ENCODE assay signal across 20 mouse cellular contexts in genomic region chr19:46313116-46313515, GRCm38 (mm10). TPM values are rescaled to one million over a fixed set of nuclear protein-coding genes. Genes with fewer than 3 reads are reported as not detected.
DNase-seq lines count a peak whose midpoint lies in the region; ATAC-seq lines count a peak whose summit lies in the region.
"Had no signal": no experiment of that assay in that cellular context is flagged by ENCODE, and none has a peak within 500 bp of the region (broad histone marks: within the 10 kb centered on the region; RNA-seq: fewer than 3 reads in every experiment).

No protein-coding gene starts in this region.

- no peak overlapping the region for H3K27ac ChIP-seq in forebrain, embryonic 11.5 days (ENCODE audit: low read depth, low read length)
- no peak overlapping the region for H3K27ac ChIP-seq in forebrain, embryonic 12.5 days
- H3K27ac ChIP-seq in liver, embryonic 12.5 days = peak overlapping the region; percentile 94
- H3K27ac ChIP-seq: hindbrain, embryonic 10.5 days; left cerebral cortex, adult 2 months; neural tube, embryonic 15.5 days had no signal

- peak; percentile 47 for DNase-seq in forebrain, embryonic 11.5 days (ENCODE audit: low spot score)
- no peak for DNase-seq in liver
- peak; percentile 15 for DNase-seq in urinary bladder, adult 2 months (ENCODE audit: low spot score)
- DNase-seq in urinary bladder, postnatal 14 days (ENCODE audit: low spot score) = no peak
- no peak for DNase-seq in frontal cortex, adult 2 months (ENCODE audit: extremely low spot score in 1 of 2, low spot score in 1 of 2)
- DNase-seq: cerebellum, postnatal 14 days; gastrocnemius, postnatal 36 days; kidney, adult 2 months; layer of hippocampus, adult 9-11 months; left cerebral cortex, postnatal 4 days; lung, postnatal 14 days; right cerebral cortex, postnatal 25 days had no signal

- H3K4me1 ChIP-seq in forebrain, embryonic 11.5 days (replicated peaks; ENCODE audit: control insufficient read depth, insufficient read depth, low read length) = peaks cover 13% of the 10 kb centered on the region; the same call in 1 of the 2 replicates
- peaks cover 28% of the 10 kb centered on the region for H3K4me1 ChIP-seq in forebrain, embryonic 12.5 days
- H3K4me1 ChIP-seq in liver, embryonic 12.5 days = peaks cover 81% of the 10 kb centered on the region

- H3K4me3 ChIP-seq in forebrain, embryonic 11.5 days (ENCODE audit: low read depth, low read length) = no peak overlapping the region
- H3K4me3 ChIP-seq in forebrain, embryonic 12.5 days (replicated peaks) = no peak overlapping the region
- H3K4me3 ChIP-seq in liver, embryonic 12.5 days = peak overlapping the region; percentile 54; the same call in 1 of the 2 replicates
- H3K4me3 ChIP-seq: hindbrain, embryonic 10.5 days; left cerebral cortex, adult 2 months; megakaryocyte, embryonic 14.5 days; neural tube, embryonic 15.5 days had no signal

- H3K4me2 ChIP-seq in forebrain, embryonic 11.5 days (ENCODE audit: low read depth, low read length, severe bottlenecking) = no peak overlapping the region
- no peak overlapping the region for H3K4me2 ChIP-seq in forebrain, embryonic 12.5 days
- H3K4me2 ChIP-seq in liver, embryonic 12.5 days = peak overlapping the region; percentile 91
- H3K4me2 ChIP-seq: neural tube, embryonic 15.5 days had no signal

- H3K9ac ChIP-seq in forebrain, embryonic 11.5 days (ENCODE audit: low read length) = no peak overlapping the region
- no peak overlapping the region for H3K9ac ChIP-seq in forebrain, embryonic 12.5 days
- peak overlapping the region; percentile 70; the same call in 1 of the 2 replicates for H3K9ac ChIP-seq in liver, embryonic 12.5 days
- H3K9ac ChIP-seq: neural tube, embryonic 15.5 days had no signal

- H3K9me3 ChIP-seq in forebrain, embryonic 11.5 days (ENCODE audit: control insufficient read depth, low read length) = no peaks in the 10 kb centered on the region
- H3K9me3 ChIP-seq in forebrain, embryonic 12.5 days = no peaks in the 10 kb centered on the region
- no peaks in the 10 kb centered on the region for H3K9me3 ChIP-seq in liver, embryonic 12.5 days (replicated peaks)
- H3K9me3 ChIP-seq: hindbrain, embryonic 10.5 days; megakaryocyte, embryonic 14.5 days; neural tube, embryonic 15.5 days had no signal

- WGBS in forebrain, embryonic 11.5 days = 87% methylated on average over 9 of the region's 9 CpGs
- 88% methylated on average over 9 of the region's 9 CpGs for WGBS in forebrain, embryonic 12.5 days
- 78% methylated on average over 9 of the region's 9 CpGs for WGBS in liver, embryonic 12.5 days (ENCODE audit: insufficient replicate concordance)

- no peak for ATAC-seq in forebrain, embryonic 11.5 days (replicated peaks; ENCODE audit: low FRiP score)
- ATAC-seq in forebrain, embryonic 12.5 days (ENCODE audit: low FRiP score) = no peak
- ATAC-seq in liver, embryonic 12.5 days = no peak
- ATAC-seq: forebrain, embryonic 14.5 days; midbrain, embryonic 16.5 days had no signal

- no peaks in the 10 kb centered on the region for H3K36me3 ChIP-seq in forebrain, embryonic 11.5 days (ENCODE audit: control insufficient read depth, insufficient read depth, low read length)
- H3K36me3 ChIP-seq in forebrain, embryonic 12.5 days (replicated peaks) = no peaks in the 10 kb centered on the region; the same call in 1 of the 2 replicates
- H3K36me3 ChIP-seq in liver, embryonic 12.5 days = peaks cover 40% of the 10 kb centered on the region

- H3K27me3 ChIP-seq in forebrain, embryonic 11.5 days (ENCODE audit: control insufficient read depth, insufficient read depth, low read length) = peaks cover 58% of the 10 kb centered on the region
- H3K27me3 ChIP-seq in forebrain, embryonic 12.5 days = peaks cover 90% of the 10 kb centered on the region
- H3K27me3 ChIP-seq in liver, embryonic 12.5 days (replicated peaks) = peaks cover 74% of the 10 kb centered on the region

RNA-seq across cellular contexts. Expression of gene Nfkb2, which starts 9.0 kb away (rescaled TPM):
- polyA plus RNA-seq in forebrain, embryonic 11.5 days (2014; fragmentation: Nextera tagmentation; extraction: Ambion mirVana) = 4.1 and 4.2 TPM in 2 replicates
- 2.5 and 2.9 TPM in 2 replicates for polyA plus RNA-seq in forebrain, embryonic 12.5 days (2016; fragmentation: Nextera tagmentation; extraction: Ambion mirVana)
- polyA plus RNA-seq in liver, embryonic 12.5 days (2016; fragmentation: Nextera tagmentation; extraction: Ambion mirVana) = 5.6 and 6.1 TPM in 2 replicates
- 23.0 and 24.7 TPM in 2 replicates for polyA plus RNA-seq in urinary bladder, adult 2 months (2012; rRNA removed)
- 2.9 and 3.1 TPM in 2 replicates for polyA plus RNA-seq in frontal cortex, adult 2 months (2012; rRNA removed)

RNA-seq across cellular contexts. Expression of gene Psd, which starts 13.8 kb away (rescaled TPM):
- polyA plus RNA-seq in forebrain, embryonic 11.5 days (2014; fragmentation: Nextera tagmentation; extraction: Ambion mirVana) = 10.7 and 11.3 TPM in 2 replicates
- polyA plus RNA-seq in forebrain, embryonic 12.5 days (2016; fragmentation: Nextera tagmentation; extraction: Ambion mirVana) = 23.1 and 25.4 TPM in 2 replicates
- 10.7 and 11.3 TPM in 2 replicates for polyA plus RNA-seq in liver, embryonic 12.5 days (2016; fragmentation: Nextera tagmentation; extraction: Ambion mirVana)
- polyA plus RNA-seq in urinary bladder, adult 2 months (2012; rRNA removed) = 156 and 191 TPM in 2 replicates
- polyA plus RNA-seq in frontal cortex, adult 2 months (2012; rRNA removed) = 653 and 659 TPM in 2 replicates

RNA-seq across cellular contexts. Expression of gene Fbxl15, which starts 14.9 kb away (rescaled TPM):
- polyA plus RNA-seq in forebrain, embryonic 11.5 days (2014; fragmentation: Nextera tagmentation; extraction: Ambion mirVana) = 22.5 and 25.8 TPM in 2 replicates
- polyA plus RNA-seq in forebrain, embryonic 12.5 days (2016; fragmentation: Nextera tagmentation; extraction: Ambion mirVana) = 23.5 and 24.5 TPM in 2 replicates
- 13.4 and 13.5 TPM in 2 replicates for polyA plus RNA-seq in liver, embryonic 12.5 days (2016; fragmentation: Nextera tagmentation; extraction: Ambion mirVana)
- polyA plus RNA-seq in urinary bladder, adult 2 months (2012; rRNA removed) = 11.0 and 11.7 TPM in 2 replicates
- polyA plus RNA-seq in frontal cortex, adult 2 months (2012; rRNA removed) = 33.2 and 36.5 TPM in 2 replicates

RNA-seq across cellular contexts. Expression of gene Cuedc2, which starts 25.4 kb away (rescaled TPM):
- 217 and 242 TPM in 2 replicates for polyA plus RNA-seq in forebrain, embryonic 11.5 days (2014; fragmentation: Nextera tagmentation; extraction: Ambion mirVana)
- 226 TPM in 2 replicates for polyA plus RNA-seq in forebrain, embryonic 12.5 days (2016; fragmentation: Nextera tagmentation; extraction: Ambion mirVana)
- 97.6 and 99.1 TPM in 2 replicates for polyA plus RNA-seq in liver, embryonic 12.5 days (2016; fragmentation: Nextera tagmentation; extraction: Ambion mirVana)
- polyA plus RNA-seq in urinary bladder, adult 2 months (2012; rRNA removed) = 114 and 120 TPM in 2 replicates
- 226 and 229 TPM in 2 replicates for polyA plus RNA-seq in frontal cortex, adult 2 months (2012; rRNA removed)

RNA-seq across cellular contexts. Expression of gene Mfsd13a, which starts 27.8 kb away (rescaled TPM):
- polyA plus RNA-seq in forebrain, embryonic 11.5 days (2014; fragmentation: Nextera tagmentation; extraction: Ambion mirVana) = 7.9 and 8.6 TPM in 2 replicates
- 8.8 and 9.3 TPM in 2 replicates for polyA plus RNA-seq in forebrain, embryonic 12.5 days (2016; fragmentation: Nextera tagmentation; extraction: Ambion mirVana)
- polyA plus RNA-seq in liver, embryonic 12.5 days (2016; fragmentation: Nextera tagmentation; extraction: Ambion mirVana) = 13.2 and 14.5 TPM in 2 replicates
- polyA plus RNA-seq in urinary bladder, adult 2 months (2012; rRNA removed) = 4.8 and 5.2 TPM in 2 replicates
- 30.4 and 39.6 TPM in 2 replicates for polyA plus RNA-seq in frontal cortex, adult 2 months (2012; rRNA removed)

Comparison
In these comparisons a context has a peak if more than half of its experiments do, and no peak if none do; other contexts are left out.
1. DNase-seq: peak in forebrain, embryonic 11.5 days (single experiment) and urinary bladder, adult 2 months (single experiment); none in liver (single experiment), urinary bladder, postnatal 14 days (single experiment) and frontal cortex, adult 2 months (0 of 2).